Mouse (Mus musculus) G1E (cell line): ENCODE results near the gene Eefsec. TPM values are rescaled to one million over a fixed set of nuclear protein-coding genes. Genes with fewer than 3 reads are reported as not detected.

ENCODE experiments used
- ATAC-seq: 2 replicates; pipeline ENCODE4 v1.8.0; 2016; ENCODE audit warnings: mild to moderate bottlenecking; ENCODE audit not compliant: insufficient number of reproducible peaks, poor library complexity, low FRiP score, severe bottlenecking; ENCODE audit errors: extremely low read depth
- DNase-seq: peaks from one replicate; pipeline ENCODE4 v3.0.0; 2012; ENCODE audit warnings: low spot score
- H3K27me3 ChIP-seq: 2 replicates; pipeline ENCODE4 v1.6.1; 2012; ENCODE audit warnings: mild to moderate bottlenecking, low read length, inconsistent platforms; ENCODE audit not compliant: insufficient read depth
- H3K36me3 ChIP-seq: replicated peaks from 2 replicates; pipeline ENCODE3; 2012; ENCODE audit warnings: mild to moderate bottlenecking, inconsistent platforms
- H3K4me1 ChIP-seq: 2 replicates; pipeline ENCODE4 v1.6.1; 2012; ENCODE audit warnings: low read depth, low read length, inconsistent platforms, mixed read lengths; ENCODE audit not compliant: insufficient read depth
- H3K4me3 ChIP-seq: 2 replicates; pipeline ENCODE4 v1.5.1; 2012; ENCODE audit warnings: low read depth, mild to moderate bottlenecking, inconsistent platforms, low read length, moderate library complexity, mixed read lengths
- H3K9me3 ChIP-seq: replicated peaks from 2 replicates; pipeline ENCODE4 v1.6.1; 2012; ENCODE audit warnings: inconsistent platforms
- CTCF ChIP-seq: IDR thresholded peaks from 2 replicates; pipeline ENCODE4 v1.5.1; 2012; ENCODE audit warnings: low read depth, low read length, inconsistent platforms, mixed read lengths
- GATA1 ChIP-seq: IDR thresholded peaks from 2 replicates; pipeline ENCODE4 v1.6.1; 2012; ENCODE audit warnings: borderline replicate concordance, low read length, inconsistent platforms, mixed read lengths
- GATA2 ChIP-seq: IDR thresholded peaks from 2 replicates; pipeline ENCODE4 v1.6.1; 2012; ENCODE audit warnings: low read depth, low read length, inconsistent platforms, borderline replicate concordance
- POLR2AphosphoS5 ChIP-seq: IDR thresholded peaks from 2 replicates; pipeline ENCODE4 v1.6.1; 2012; ENCODE audit warnings: low read depth, low read length, inconsistent platforms; ENCODE audit not compliant: insufficient replicate concordance
- TAL1 ChIP-seq: conservative IDR thresholded peaks from 2 replicates; pipeline ENCODE4 v1.6.1; 2012; ENCODE audit warnings: low read depth, low read length, inconsistent platforms, mixed read lengths
- polyA plus RNA-seq: library from polyadenylated mRNA; stranded (reverse); fragments of >175 nt; gene quantifications from 2 replicates; pipeline ENCODE4 v1.2.3, GENCODE M21; 2012
- total RNA-seq, 2 experiments: library from RNA; stranded (forward) in 1 of 2; stranded (reverse) in 1 of 2; fragments of 200-1000 nt in 1 of 2; fragments of >200 nt in 1 of 2; fragmentation: Nextera tagmentation in 1 of 2; gene quantifications; 2 replicates each; pipeline ENCODE4 v1.2.3; 2014 to 2017

Gene Eefsec
- total and polyA plus RNA-seq, 3 experiments, result 12.3 to 50.6 (median 24.7) TPM

GRCm38 (mm10) chr6:88400451-88400850 is 45.9 kb downstream of the Eefsec start:
- peaks cover 2% of the 10 kb centered on the region; the same call in 1 of the 2 replicates for H3K4me1 ChIP-seq
- no peak overlapping the region for H3K4me3 ChIP-seq
- H3K27me3 ChIP-seq, result no peaks in the 10 kb centered on the region
- peaks cover 38% of the 10 kb centered on the region for H3K36me3 ChIP-seq
- H3K9me3 ChIP-seq, result no peaks in the 10 kb centered on the region
- ATAC-seq (no peak), DNase-seq (no peak)
- no peak for TF ChIP-seq POLR2AphosphoS5
- no peak for TF ChIP-seq GATA2
- TF ChIP-seq GATA1, result no peak
- no peak for TF ChIP-seq TAL1
- TF ChIP-seq CTCF, result no peak

- ATAC-seq (no peak), DNase-seq (no peak)
- Histone ChIP-seq H3K36me3 (peaks cover 51% of the 10 kb centered on the region), H3K4me3 (no peak overlapping the region), H3K4me1 (peaks cover 2% of the 10 kb centered on the region; the same call in 1 of the 2 replicates), H3K9me3 (no peaks in the 10 kb centered on the region), H3K27me3 (no peaks in the 10 kb centered on the region)
- TF ChIP-seq POLR2AphosphoS5 (no peak), CTCF (peak; percentile 22; the same call in 1 of the 2 replicates), GATA2 (no peak)
These were observed 48.4 kb downstream of the Eefsec start for GRCm38 (mm10) chr6:88397985-88398384.

GRCm38 (mm10) chr6:88388946-88389345 is 57.4 kb downstream of the Eefsec start:
- Histone ChIP-seq H3K36me3 (peaks cover 78% of the 10 kb centered on the region), H3K4me1 (peaks cover 2% of the 10 kb centered on the region; the same call in 1 of the 2 replicates), H3K4me3 (no peak overlapping the region), H3K27me3 (no peaks in the 10 kb centered on the region), H3K9me3 (no peaks in the 10 kb centered on the region)
- TF ChIP-seq TAL1, result no peak
- no peak for TF ChIP-seq GATA2
- no peak for TF ChIP-seq GATA1
- TF ChIP-seq POLR2AphosphoS5, result no peak
- TF ChIP-seq CTCF, result no peak
- DNase-seq, result no peak
- no peak for ATAC-seq

GRCm38 (mm10) chr6:88387836-88388724 is 58.3 kb downstream of the Eefsec start:
- H3K4me1 ChIP-seq, result peaks cover 2% of the 10 kb centered on the region; the same call in 1 of the 2 replicates
- TF ChIP-seq TAL1 (no peak), GATA2 (no peak)
- peaks cover 71% of the 10 kb centered on the region for H3K36me3 ChIP-seq
- DNase-seq, result no peak
- no peaks in the 10 kb centered on the region for H3K9me3 ChIP-seq
- H3K27me3 ChIP-seq, result no peaks in the 10 kb centered on the region
- no peak overlapping the region for H3K4me3 ChIP-seq
- ATAC-seq, result no peak

- H3K4me1 ChIP-seq, result peaks cover 9% of the 10 kb centered on the region; the same call in 1 of the 2 replicates
- TF ChIP-seq POLR2AphosphoS5 (no peak), CTCF (no peak), GATA1 (no peak), GATA2 (no peak), TAL1 (no peak)
- no peaks in the 10 kb centered on the region for H3K27me3 ChIP-seq
- H3K4me3 ChIP-seq, result no peak overlapping the region
- no peak for ATAC-seq
- no peak for DNase-seq
- H3K9me3 ChIP-seq, result no peaks in the 10 kb centered on the region
- peaks cover 59% of the 10 kb centered on the region for H3K36me3 ChIP-seq
These were observed 61.8 kb downstream of the Eefsec start for GRCm38 (mm10) chr6:88384420-88385053.

- DNase-seq (no peak), ATAC-seq (no peak)
- Histone ChIP-seq H3K36me3 (peaks cover 56% of the 10 kb centered on the region), H3K4me1 (peaks cover 11% of the 10 kb centered on the region; the same call in 1 of the 2 replicates), H3K4me3 (no peak overlapping the region), H3K9me3 (no peaks in the 10 kb centered on the region), H3K27me3 (no peaks in the 10 kb centered on the region)
- TF ChIP-seq GATA2 (no peak), GATA1 (no peak), TAL1 (no peak), POLR2AphosphoS5 (no peak), CTCF (no peak)
These were observed 62.6 kb downstream of the Eefsec start for GRCm38 (mm10) chr6:88383734-88384133.
